Mouse (Mus musculus) cerebellum, postnatal 25 days (tissue): ENCODE data around the gene Acd.
A peak's percentile ranks its signal among the peaks of the same experiment; 100 is the strongest.

ENCODE experiments used
- DNase-seq, 2 experiments: peaks; one replicate each; pipeline ENCODE4 v3.0.0; 2021; ENCODE audit warnings: mixed read lengths in 2 of 2

Acd gene

DNA sequence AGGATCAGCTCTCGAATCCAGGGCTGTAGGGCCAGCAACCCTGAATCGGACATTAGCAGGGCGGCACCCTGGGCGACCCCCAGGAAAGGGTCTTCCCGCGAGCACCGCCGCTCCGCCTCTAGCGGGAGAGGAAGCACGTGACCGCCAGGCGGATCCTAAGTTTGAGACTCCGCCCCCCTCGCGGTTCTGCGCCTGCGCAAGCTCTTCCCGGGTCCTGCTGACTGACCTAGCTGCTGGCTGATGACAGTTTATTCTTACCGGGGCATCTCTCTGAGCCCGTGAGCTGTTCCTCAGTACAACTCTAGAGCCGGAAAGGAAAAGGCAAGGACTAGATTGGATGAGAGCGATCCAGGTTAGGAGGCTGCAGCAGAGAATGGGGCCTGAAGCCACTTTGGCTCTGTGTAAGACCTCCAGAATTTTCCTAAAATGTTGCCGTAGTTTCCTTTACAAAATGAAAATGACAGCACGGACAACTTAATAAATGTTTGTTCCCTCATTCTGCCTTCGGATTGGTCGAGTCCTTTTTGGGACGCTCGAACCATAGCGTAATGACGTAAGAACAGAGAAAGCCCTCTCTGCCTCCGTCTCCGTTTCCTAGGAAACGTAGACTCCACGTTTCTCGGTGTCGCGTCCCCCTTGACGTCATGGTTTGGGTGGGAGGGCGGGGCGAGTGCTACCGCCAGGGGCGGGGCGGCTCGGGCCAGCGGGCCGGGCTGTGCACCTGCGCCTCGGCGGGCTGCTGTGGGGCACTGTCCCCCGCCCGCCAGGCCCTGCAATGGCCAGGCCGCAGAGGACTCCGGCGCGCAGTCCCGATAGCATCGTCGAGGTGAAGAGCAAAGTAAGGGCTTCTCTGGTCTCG, at the start of gene Acd, which contains the start of gene Pard6a:
TSS of gene Acd (minus strand) at position 137 of the 859 bp plus-strand sequence.
TSS of gene Pard6a (plus strand) at position 183 of the 859 bp plus-strand sequence.
- peak; percentile 97 to 98 for DNase-seq

DNA sequence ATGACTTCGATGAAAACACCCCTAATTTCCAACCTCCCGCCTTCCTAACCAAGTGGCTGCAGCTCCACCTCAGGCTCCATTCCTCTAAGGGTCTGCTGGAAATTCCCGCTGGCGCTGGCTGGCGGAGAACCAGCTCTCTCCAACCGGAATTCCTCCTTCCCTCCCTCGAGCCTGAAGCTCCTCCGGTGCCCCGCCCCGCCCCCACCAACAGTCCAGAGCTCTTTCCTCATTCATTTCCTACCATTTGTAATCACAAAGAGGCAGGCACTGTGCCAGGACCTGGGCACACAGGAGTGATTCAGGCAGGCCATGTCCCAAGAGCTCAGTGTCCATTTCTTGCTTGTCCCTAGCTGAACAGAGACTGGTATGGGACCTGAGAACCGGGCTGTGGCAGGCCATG, 49.7 kb upstream of the Acd start:
- DNase-seq = peak; percentile 68 to 84

- DNase-seq = no peak
Observed at GRCm38 (mm10) chr8:105743301-105743700, 42.4 kb upstream of the Acd start.

DNA sequence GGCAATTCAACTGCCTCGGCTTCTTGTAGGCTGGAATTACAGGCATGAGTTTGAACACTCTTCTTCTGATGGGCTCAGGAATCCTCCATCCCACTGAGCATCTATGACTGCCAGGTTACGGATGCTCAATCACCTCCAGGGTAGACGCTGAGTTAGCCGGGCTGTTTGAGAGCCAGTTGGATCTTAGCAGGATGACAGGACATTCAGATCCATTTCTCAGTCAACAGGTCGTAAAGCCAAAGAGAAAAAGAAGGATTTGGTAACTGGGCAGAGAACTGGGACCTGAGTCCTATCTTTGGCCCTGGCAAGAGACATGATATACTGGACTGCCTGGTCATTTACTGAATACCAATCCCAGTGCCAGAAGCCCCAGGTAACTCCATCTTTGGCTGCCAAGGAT, 38.3 kb upstream of the Acd start:
- no peak for DNase-seq

DNA sequence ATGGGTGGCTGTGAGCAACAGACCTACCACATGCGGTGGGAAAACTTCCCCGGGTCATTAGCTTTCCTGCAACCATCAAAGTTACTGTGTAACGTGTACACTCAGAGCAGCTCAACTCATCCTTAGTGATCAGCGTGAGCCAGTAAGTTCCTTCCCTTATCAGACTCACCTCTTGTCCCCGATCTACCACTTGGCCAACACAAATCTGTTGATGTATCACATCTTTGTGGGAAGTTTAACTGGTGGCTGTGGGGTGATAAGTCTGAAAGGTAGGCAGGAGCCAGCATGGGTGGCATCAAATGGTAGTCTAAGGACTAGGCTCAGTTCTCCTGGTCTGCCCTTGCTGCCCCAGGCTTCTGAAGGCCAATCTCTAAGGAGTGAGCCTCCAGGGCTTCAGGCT, 31.3 kb upstream of the Acd start:
- DNase-seq = no peak

GRCm38 (mm10) chr8:105727397-105728124, 26.7 kb upstream of the Acd start:
- no peak for DNase-seq

DNA sequence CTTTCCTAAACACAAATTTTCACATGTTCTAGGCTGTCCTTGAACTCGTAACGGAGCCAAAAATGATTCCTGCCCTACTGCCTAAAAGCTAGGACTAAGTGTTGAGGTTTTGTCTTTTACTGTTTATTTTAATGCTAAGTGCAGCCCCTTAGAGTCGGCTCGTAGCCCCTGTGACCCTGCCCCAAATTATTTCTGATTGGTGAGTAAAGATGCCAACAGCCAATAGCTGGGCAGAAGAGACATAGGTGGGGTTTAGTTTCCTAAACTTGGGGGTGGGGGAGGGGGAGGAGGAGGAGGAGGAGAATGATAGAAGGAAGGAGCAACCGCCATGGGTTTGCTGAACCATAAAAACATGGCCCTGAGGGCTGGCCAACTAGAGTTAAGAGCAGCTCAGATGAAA, 24.8 kb upstream of the Acd start:
- DNase-seq = no peak

GRCm38 (mm10) chr8:105722861-105723260, 22.0 kb upstream of the Acd start:
- peak in 1 of 2 experiments; percentile 51 for DNase-seq

GRCm38 (mm10) chr8:105719637-105720036, 18.7 kb upstream of the Acd start:
- no peak for DNase-seq

DNA sequence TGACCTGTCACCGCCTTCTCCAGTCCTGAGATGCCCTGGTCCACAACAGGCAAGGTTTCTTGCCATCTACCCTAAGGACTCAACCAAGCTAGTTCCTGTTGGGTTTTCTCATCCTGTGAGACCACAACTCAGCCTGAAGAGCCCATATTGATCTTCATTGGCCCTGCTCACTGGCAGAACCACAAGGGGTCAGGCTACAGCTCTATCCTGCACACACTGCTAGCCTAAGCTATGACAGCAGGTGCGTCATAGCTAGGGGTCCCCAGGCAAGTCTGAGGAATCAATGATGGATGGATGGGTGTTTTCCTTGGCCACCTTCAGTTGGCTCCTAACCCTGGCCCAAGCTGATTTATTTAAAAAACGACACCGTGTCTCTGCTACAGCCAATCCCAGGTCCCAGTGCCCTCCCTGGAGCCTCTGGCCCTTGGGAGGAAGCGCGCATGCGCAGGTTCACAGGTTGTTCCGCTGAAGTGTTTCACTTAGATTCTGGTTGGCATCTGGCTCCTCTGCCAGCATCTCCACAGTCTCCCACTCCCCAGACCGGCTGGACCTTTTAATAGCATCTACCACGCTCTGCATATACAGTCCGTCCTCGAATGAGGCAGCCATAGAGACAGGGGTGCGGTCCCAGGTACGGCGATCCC, 15.5 kb upstream of the Acd start:
- no peak for DNase-seq

DNA sequence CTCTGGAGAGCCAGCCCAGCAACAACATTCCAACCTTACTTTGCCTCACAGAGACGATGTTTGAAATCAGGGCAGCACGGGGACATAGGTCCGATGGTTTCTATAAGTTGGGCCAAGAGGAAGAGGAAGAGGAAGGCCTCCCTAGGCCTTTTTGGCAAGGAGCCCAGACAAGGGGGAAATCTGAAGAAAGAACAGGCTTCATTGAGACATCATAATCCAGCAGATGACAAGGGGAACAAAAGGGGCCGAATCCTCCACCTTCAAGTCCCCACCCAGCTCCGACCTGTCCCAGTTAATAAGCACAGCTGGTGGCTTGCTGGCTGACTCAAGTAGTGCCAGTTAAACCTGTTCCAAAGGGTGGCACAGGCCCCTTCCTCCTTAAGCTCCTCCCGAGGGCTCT, 14.1 kb upstream of the Acd start:
- no peak for DNase-seq

DNA sequence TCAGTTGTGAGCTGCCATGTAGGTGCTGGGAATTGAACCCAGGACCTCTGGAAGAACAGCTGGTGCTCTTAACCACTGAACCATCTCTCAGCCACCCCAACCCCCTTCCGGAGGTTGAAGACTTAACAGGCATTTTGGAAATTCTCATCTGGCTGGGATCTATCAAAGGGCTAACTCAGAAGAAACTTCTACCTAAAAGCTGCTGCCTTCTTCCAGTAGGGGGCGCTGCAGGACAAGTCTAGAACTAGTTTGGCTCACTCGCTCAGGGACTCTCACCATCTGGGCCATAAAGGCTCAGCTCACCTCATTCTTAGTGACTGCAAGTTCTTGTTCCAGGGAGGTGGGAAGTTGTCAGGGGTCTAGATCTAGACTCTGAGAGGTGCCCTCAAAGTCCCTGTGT, 13.2 kb upstream of the Acd start:
- DNase-seq = peak; percentile 89 to 95

- no peak for DNase-seq
Observed at GRCm38 (mm10) chr8:105712286-105712685, 11.4 kb upstream of the Acd start.

DNA sequence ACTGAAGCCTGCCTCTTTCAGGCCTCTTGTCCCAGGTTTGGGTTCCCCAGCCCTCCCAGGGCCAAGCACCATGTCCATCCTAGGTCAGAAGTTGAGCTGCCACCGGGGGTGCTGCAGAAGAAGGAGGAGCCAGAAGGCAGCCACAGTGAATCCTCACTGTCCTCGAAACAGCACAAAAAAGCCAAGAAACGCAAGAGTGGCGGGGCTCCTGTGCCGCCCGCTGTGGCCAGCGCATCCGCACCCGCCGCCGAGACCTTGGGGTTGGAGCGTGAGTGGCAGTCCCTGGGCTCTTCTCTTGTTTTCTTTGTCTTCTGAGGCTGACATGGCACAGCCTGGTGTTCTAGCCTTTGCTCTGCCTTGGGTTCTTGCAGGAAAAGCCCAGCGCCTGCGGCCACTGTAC, 8.4 kb upstream of the Acd start:
- DNase-seq = peak in 1 of 2 experiments; percentile 14

- DNase-seq = no peak
Observed at GRCm38 (mm10) chr8:105708675-105709074, 7.8 kb upstream of the Acd start.

- DNase-seq = peak; percentile 83 to 87
Observed at GRCm38 (mm10) chr8:105707498-105708403, 6.8 kb upstream of the Acd start, which contains the start of the genes 4933405L10Rik and Enkd1. Gene 4933405L10Rik, plus strand, starts transcription at chr8:105707655. Gene Enkd1, minus strand, starts transcription at chr8:105708210.

DNA sequence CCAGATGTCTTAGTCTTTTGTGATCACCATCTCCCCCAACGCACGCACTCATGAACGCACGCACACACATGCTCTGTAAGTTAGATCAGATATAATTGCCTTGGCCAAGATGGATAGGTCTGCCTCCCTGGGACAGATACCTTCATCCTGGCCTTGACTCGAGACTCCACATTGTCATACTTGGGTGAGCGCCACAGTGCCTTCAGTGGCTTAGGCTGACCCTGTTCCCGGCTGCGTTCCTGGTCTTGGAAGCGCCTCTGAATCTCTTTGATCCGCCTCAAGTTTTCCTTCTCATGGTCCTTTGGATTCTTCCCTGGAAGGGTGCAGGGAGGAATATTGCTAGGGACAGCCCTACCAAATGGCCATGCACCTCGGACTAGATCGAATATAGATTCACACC, 5.5 kb upstream of the Acd start:
- DNase-seq = no peak

- peak; percentile 89 to 90 for DNase-seq
Observed at GRCm38 (mm10) chr8:105704955-105705354, 4.1 kb upstream of the Acd start.

GRCm38 (mm10) chr8:105704146-105704812, 3.4 kb upstream of the Acd start:
- peak; percentile 64 to 71 for DNase-seq

DNA sequence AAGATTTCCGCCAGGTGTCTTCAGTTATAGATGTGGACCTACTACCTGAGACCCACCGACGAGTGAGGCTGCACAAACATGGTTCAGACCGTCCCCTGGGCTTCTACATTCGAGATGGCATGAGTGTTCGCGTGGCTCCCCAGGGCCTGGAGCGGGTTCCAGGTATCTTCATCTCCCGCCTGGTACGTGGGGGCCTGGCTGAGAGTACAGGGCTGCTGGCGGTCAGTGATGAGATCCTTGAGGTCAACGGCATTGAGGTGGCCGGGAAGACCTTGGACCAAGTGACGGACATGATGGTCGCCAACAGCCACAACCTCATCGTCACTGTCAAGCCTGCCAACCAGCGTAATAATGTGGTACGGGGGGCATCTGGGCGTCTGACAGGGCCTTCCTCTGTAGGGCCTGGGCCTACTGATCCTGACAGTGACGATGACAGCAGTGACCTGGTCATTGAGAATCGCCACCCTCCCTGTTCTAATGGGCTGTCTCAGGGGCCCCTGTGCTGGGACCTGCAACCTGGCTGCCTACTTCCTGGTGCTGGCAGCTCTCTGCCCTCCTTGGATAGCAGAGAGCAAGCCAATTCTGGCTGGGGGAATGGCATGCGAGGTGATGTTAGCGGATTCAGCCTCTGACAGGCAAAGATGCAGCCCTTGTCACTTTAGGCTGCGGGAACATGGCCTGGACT, 2.0 kb upstream of the Acd start:
- peak; percentile 61 to 65 for DNase-seq

DNA sequence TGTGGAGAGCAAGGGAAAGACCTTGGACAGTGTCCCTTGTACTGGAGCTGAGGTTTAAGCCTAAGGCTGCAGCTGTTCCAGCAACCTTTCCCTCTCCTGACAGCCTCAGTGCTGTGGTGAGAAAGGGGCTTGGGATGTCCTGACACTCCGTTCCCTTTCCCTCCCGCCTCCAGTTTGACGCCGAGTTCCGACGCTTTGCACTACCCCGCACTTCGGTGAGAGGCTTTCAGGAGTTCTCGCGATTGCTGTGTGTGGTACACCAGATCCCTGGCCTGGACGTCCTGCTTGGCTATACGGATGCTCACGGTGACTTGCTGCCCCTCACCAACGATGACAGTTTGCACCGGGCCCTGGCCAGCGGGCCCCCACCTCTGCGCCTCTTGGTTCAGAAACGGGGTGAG, 1.1 kb upstream of the Acd start:
- peak; percentile 60 to 63 for DNase-seq
